Mouse (Mus musculus) colon, adult 2 months (tissue): ENCODE measurements around the gene Gpr161. TPM values are rescaled to one million over a fixed set of nuclear protein-coding genes. Genes with fewer than 3 reads are reported as not detected.

Source experiments
- polyA plus RNA-seq: library from polyadenylated mRNA; depleted of rRNA; stranded (reverse); fragments of >200 nt; gene quantifications from 2 replicates; pipeline ENCODE4 v1.2.3, GENCODE M21; 2012; rRNA removed

Gene Gpr161
- 2.8 and 4.7 TPM in 2 replicates for polyA plus RNA-seq

GRCm38 (mm10) chr1:165295489-165295888 lies at the start of gene Gpr161:
Gene Gpr161 (plus strand): TSS chr1:165295789.

Other genes starting within 250 kb of the Gpr161 start
- gene Tbx19, start 135.0 kb upstream of the Gpr161 start, polyA plus RNA-seq = not detected in 2 replicates
- gene Sft2d2, start 101.4 kb upstream of the Gpr161 start, polyA plus RNA-seq = 58.1 and 91.7 TPM in 2 replicates
- 25.3 and 26.9 TPM in 2 replicates for gene Tiprl, start 58.8 kb upstream of the Gpr161 start, polyA plus RNA-seq
- gene Dcaf6, start 164.7 kb downstream of the Gpr161 start, polyA plus RNA-seq = 11.3 and 14.2 TPM in 2 replicates
- gene Mpc2, start 164.8 kb downstream of the Gpr161 start, polyA plus RNA-seq = 90.3 and 90.6 TPM in 2 replicates
- not detected in 2 replicates for gene Adcy10, start 189.4 kb downstream of the Gpr161 start, polyA plus RNA-seq